Mouse (Mus musculus): ENCODE measurements around the gene Thg1l.

- TF ChIP-seq CTCF (IDR thresholded peaks at IDR 0.05; ENCODE audit: extremely low read depth, insufficient read length, insufficient replicate concordance, low read depth, low read length) (no peak), POLR2A (IDR thresholded peaks at IDR 0.05; ENCODE audit: low read depth, low read length) (no peak)
These were observed 29.9 kb downstream of the Thg1l start for GRCm38 (mm10) chr11:45925436-45925835.
